Mouse (Mus musculus) heart, postnatal 0 days (tissue): Measurements from ENCODE around the gene Nalcn.

Source experiments
- CTCF ChIP-seq: IDR thresholded peaks from 2 replicates; pipeline ENCODE4 v1.5.1; 2016; ENCODE audit warnings: antibody characterized with exemption, control low read depth, low read depth
- EP300 ChIP-seq: IDR thresholded peaks from 2 replicates; pipeline ENCODE4 v1.6.1; 2016; ENCODE audit warnings: antibody characterized with exemption, low read depth

GRCm38 (mm10) chr14:123661091-123661491 is 34.1 kb upstream of the Nalcn start:
- TF ChIP-seq EP300 (no peak), CTCF (peak; percentile 51)
